Mouse (Mus musculus): ENCODE results near the gene Ulk4. TPM values are rescaled to one million over a fixed set of nuclear protein-coding genes. Genes with fewer than 3 reads are reported as not detected.

Ulk4 gene
- polyA plus RNA-seq, 1 experiment from 2014 or later = 153 TPM

DNA sequence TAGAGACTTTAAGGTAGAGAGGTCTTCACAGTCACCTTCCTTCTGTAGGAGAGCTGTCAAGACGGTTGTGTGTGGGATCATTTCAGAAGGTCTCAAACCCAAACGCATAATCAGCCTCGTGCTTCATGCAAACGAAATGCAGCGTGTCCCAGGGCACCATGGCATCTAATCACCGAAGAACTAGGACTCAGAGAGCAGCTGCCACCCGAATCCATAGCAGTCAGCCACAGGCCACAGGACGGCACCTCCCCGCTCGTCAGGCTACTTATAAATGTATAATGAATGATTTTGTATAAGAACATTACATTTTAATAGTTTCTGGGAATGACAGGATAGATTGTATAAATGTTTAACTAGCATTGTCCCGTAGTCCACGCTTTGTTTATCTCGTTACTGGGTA, 257.1 kb downstream of the Ulk4 start:
- DNase-seq (ENCODE audit: low spot score) = no peak
- no peak overlapping the region for H3K4me3 ChIP-seq (ENCODE audit: low read depth, low read length)

DNA sequence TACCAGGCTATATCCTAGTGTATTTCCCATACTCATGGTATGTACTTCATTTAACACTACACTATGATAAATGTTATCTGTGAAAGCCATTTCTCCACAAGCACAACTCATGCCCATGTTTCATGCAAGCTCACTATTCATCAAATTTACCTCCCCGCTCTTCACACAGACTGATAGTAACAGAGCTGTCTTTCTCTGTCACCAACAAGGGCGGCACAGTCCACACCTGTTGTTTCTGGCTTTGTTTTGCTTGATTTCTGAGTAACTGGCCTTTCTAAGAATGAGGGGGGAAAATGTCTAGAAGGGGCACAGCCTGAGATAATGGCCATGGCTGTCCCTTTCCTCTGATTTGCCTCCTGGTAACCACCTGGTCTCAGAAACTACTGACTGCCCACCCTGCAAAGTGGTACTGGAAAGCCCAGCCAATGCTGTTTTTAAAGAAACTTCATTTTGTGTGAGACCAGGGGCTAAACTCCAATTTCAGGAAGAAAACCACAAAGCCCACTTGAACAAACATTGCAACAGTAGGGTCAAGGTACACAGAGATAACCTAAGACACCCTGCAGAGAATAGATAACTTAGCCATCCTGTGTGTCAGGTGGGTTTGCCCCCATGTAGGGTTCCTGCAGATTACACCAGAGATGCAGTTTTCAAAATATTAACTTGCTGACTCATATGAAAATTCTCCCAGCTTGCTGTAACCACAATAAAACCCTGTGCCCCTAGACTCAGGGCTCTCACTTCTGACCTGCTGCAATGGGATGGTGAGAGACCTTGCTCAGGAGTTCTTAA, 258.3 kb downstream of the Ulk4 start:
- 90% methylated on average over 2 of the region's 2 CpGs for WGBS
- Histone ChIP-seq H3K9ac (ENCODE audit: low read length) (no peak overlapping the region), H3K4me1 (ENCODE audit: control insufficient read depth, insufficient read depth, low read length) (no peaks in the 10 kb centered on the region), H3K9me3 (ENCODE audit: control insufficient read depth, low read length) (no peaks in the 10 kb centered on the region), H3K27ac (ENCODE audit: low read depth, low read length) (no peak overlapping the region), H3K4me3 (ENCODE audit: low read depth, low read length) (no peak overlapping the region), H3K4me2 (ENCODE audit: low read depth) (no peak overlapping the region), H3K27me3 (ENCODE audit: control insufficient read depth, insufficient read depth, low read length) (no peaks in the 10 kb centered on the region), H3K36me3 (ENCODE audit: control insufficient read depth, insufficient read depth, low read length) (no peaks in the 10 kb centered on the region)
- no peak for ATAC-seq (ENCODE audit: insufficient read depth, low FRiP score, low TSS enrichment)
- no peak for DNase-seq (ENCODE audit: low spot score)

More for the DNA sequence above, 257.1 kb downstream of the Ulk4 start:
- H3K27ac ChIP-seq (ENCODE audit: low read depth, low read length) = no peak overlapping the region
- H3K9ac ChIP-seq (ENCODE audit: low read length) = no peak overlapping the region
- no peaks in the 10 kb centered on the region for H3K27me3 ChIP-seq (ENCODE audit: control insufficient read depth, insufficient read depth, low read length)
- 87% methylated on average over 13 of the region's 13 CpGs for WGBS
- H3K4me2 ChIP-seq (ENCODE audit: low read depth) = no peak overlapping the region
- no peaks in the 10 kb centered on the region for H3K36me3 ChIP-seq (ENCODE audit: control insufficient read depth, insufficient read depth, low read length)
- ATAC-seq (ENCODE audit: insufficient read depth, low FRiP score, low TSS enrichment) = no peak
- no peaks in the 10 kb centered on the region for H3K9me3 ChIP-seq (ENCODE audit: control insufficient read depth, low read length)
- H3K4me1 ChIP-seq (ENCODE audit: control insufficient read depth, insufficient read depth, low read length) = no peaks in the 10 kb centered on the region

DNA sequence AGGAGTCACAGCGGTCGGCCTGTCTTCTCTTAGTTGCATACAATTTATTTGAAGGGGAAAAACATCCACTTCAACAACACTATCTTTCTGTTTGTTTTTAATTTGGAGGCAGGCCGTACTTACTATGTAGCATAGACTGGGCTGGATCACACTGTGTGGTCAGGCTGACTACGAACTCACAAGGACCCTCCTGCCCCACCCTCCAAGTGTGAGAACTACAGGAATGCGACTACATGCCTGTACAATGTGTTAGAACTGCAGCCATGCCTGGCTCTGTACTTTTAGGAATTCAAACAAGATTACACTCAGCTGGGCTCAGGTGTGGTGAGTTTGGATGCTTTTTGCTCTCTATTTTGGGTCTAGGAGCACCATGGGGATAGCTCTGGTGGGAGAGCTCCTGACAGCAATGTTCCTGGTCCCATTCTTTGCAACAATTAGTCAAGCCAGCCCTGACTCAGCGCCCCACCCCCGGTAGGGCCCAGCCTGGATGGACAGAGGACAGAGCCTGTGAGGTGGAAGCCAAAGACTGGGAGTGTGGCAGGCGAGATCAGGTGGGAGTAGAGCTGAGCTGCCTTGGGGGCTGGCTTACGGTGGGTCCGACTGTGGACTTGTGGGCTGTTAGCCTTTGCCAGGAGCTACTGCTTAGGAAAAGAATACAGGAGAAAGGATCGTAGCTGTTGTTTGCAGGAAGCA, 261.0 kb downstream of the Ulk4 start:
- whole genome bisulfite sequencing = 71% methylated on average over 11 of the region's 11 CpGs
- Histone ChIP-seq H3K27ac (ENCODE audit: low read depth, low read length) (no peak overlapping the region), H3K4me3 (ENCODE audit: low read depth, low read length) (no peak overlapping the region), H3K9ac (ENCODE audit: low read length) (no peak overlapping the region), H3K9me3 (ENCODE audit: control insufficient read depth, low read length) (no peaks in the 10 kb centered on the region), H3K27me3 (ENCODE audit: control insufficient read depth, insufficient read depth, low read length) (no peaks in the 10 kb centered on the region), H3K4me1 (ENCODE audit: control insufficient read depth, insufficient read depth, low read length) (no peaks in the 10 kb centered on the region), H3K36me3 (ENCODE audit: control insufficient read depth, insufficient read depth, low read length) (no peaks in the 10 kb centered on the region), H3K4me2 (ENCODE audit: low read depth) (no peak overlapping the region)
- ATAC-seq (ENCODE audit: insufficient read depth, low FRiP score, low TSS enrichment) (no peak), DNase-seq (ENCODE audit: low spot score) (no peak)

GRCm38 (mm10) chr9:121011540-121011939, 265.5 kb downstream of the Ulk4 start:
- Histone ChIP-seq H3K27me3 (ENCODE audit: control insufficient read depth, insufficient read depth, low read length) (no peaks in the 10 kb centered on the region), H3K9me3 (ENCODE audit: control insufficient read depth, low read length) (no peaks in the 10 kb centered on the region), H3K4me3 (ENCODE audit: low read depth, low read length) (no peak overlapping the region), H3K4me2 (ENCODE audit: low read depth) (no peak overlapping the region), H3K4me1 (ENCODE audit: control insufficient read depth, insufficient read depth, low read length) (no peaks in the 10 kb centered on the region), H3K27ac (ENCODE audit: low read depth, low read length) (no peak overlapping the region), H3K36me3 (ENCODE audit: control insufficient read depth, insufficient read depth, low read length) (no peaks in the 10 kb centered on the region), H3K9ac (ENCODE audit: low read length) (no peak overlapping the region)
- no peak for DNase-seq (ENCODE audit: low spot score)
- 38% methylated on average over 4 of the region's 4 CpGs for WGBS
- no peak; the same call in 1 of the 2 replicates for ATAC-seq (ENCODE audit: insufficient read depth, low FRiP score, low TSS enrichment)

- Histone ChIP-seq H3K9ac (ENCODE audit: low read length) (no peak overlapping the region), H3K36me3 (ENCODE audit: control insufficient read depth, insufficient read depth, low read length) (no peaks in the 10 kb centered on the region), H3K4me2 (ENCODE audit: low read depth) (no peak overlapping the region), H3K4me1 (ENCODE audit: control insufficient read depth, insufficient read depth, low read length) (no peaks in the 10 kb centered on the region), H3K4me3 (ENCODE audit: low read depth, low read length) (no peak overlapping the region), H3K27me3 (ENCODE audit: control insufficient read depth, insufficient read depth, low read length) (no peaks in the 10 kb centered on the region), H3K9me3 (ENCODE audit: control insufficient read depth, low read length) (no peaks in the 10 kb centered on the region), H3K27ac (ENCODE audit: low read depth, low read length) (no peak overlapping the region)
- DNase-seq (ENCODE audit: low spot score) (no peak), ATAC-seq (ENCODE audit: insufficient read depth, low FRiP score, low TSS enrichment) (no peak)
- 40% methylated on average over 3 of the region's 3 CpGs for WGBS
Observed at GRCm38 (mm10) chr9:121010544-121010943, 266.5 kb downstream of the Ulk4 start.

DNA sequence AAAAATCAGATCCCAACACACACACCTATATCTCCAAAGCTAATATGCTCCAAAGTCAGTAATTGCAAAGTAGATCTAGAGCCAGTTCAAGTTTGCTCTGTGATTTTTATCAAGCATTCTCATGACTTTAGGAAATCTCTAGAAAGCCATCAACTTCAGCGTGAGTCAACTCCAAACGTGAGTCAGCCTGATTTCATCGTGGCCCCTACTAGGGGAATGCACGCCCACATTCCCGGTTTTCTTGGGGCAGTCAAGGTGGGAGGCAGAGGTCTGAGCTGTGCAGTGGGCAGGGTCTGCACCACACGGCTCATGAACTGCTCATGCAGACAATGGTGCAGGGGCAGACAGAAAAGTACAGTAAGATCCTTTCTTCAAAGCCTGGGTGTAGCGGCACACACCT, 271.0 kb downstream of the Ulk4 start:
- no peak for ATAC-seq (ENCODE audit: insufficient read depth, low FRiP score, low TSS enrichment)
- Histone ChIP-seq H3K4me1 (ENCODE audit: control insufficient read depth, insufficient read depth, low read length) (no peaks in the 10 kb centered on the region), H3K4me2 (ENCODE audit: low read depth) (no peak overlapping the region), H3K9me3 (ENCODE audit: control insufficient read depth, low read length) (no peaks in the 10 kb centered on the region), H3K27ac (ENCODE audit: low read depth, low read length) (no peak overlapping the region), H3K9ac (ENCODE audit: low read length) (no peak overlapping the region), H3K27me3 (ENCODE audit: control insufficient read depth, insufficient read depth, low read length) (no peaks in the 10 kb centered on the region), H3K36me3 (ENCODE audit: control insufficient read depth, insufficient read depth, low read length) (no peaks in the 10 kb centered on the region), H3K4me3 (ENCODE audit: low read depth, low read length) (no peak overlapping the region)
- DNase-seq (ENCODE audit: low spot score) = no peak
- WGBS = 86% methylated on average over 7 of the region's 7 CpGs

- 69% methylated on average over 15 of the region's 15 CpGs for WGBS
- Histone ChIP-seq H3K27me3 (ENCODE audit: control insufficient read depth, insufficient read depth, low read length) (no peaks in the 10 kb centered on the region), H3K9ac (ENCODE audit: low read length) (no peak overlapping the region), H3K4me1 (ENCODE audit: control insufficient read depth, insufficient read depth, low read length) (no peaks in the 10 kb centered on the region), H3K36me3 (ENCODE audit: control insufficient read depth, insufficient read depth, low read length) (no peaks in the 10 kb centered on the region), H3K4me3 (ENCODE audit: low read depth, low read length) (no peak overlapping the region), H3K4me2 (ENCODE audit: low read depth) (no peak overlapping the region), H3K9me3 (ENCODE audit: control insufficient read depth, low read length) (no peaks in the 10 kb centered on the region), H3K27ac (ENCODE audit: low read depth, low read length) (no peak overlapping the region)
- ATAC-seq (ENCODE audit: insufficient read depth, low FRiP score, low TSS enrichment) (no peak), DNase-seq (ENCODE audit: low spot score) (no peak)
Observed at GRCm38 (mm10) chr9:121001681-121002540, 275.1 kb downstream of the Ulk4 start.

- H3K27me3 ChIP-seq (ENCODE audit: control insufficient read depth, insufficient read depth, low read length) = no peaks in the 10 kb centered on the region
- H3K4me2 ChIP-seq (ENCODE audit: low read depth) = no peak overlapping the region
- H3K4me1 ChIP-seq (ENCODE audit: control insufficient read depth, insufficient read depth, low read length) = no peaks in the 10 kb centered on the region
- H3K9me3 ChIP-seq (ENCODE audit: control insufficient read depth, low read length) = no peaks in the 10 kb centered on the region
- no peak overlapping the region for H3K4me3 ChIP-seq (ENCODE audit: low read depth, low read length)
- no peak for ATAC-seq (ENCODE audit: insufficient read depth, low FRiP score, low TSS enrichment)
- 79% methylated on average over 7 of the region's 7 CpGs for WGBS
- H3K36me3 ChIP-seq (ENCODE audit: control insufficient read depth, insufficient read depth, low read length) = no peaks in the 10 kb centered on the region
- H3K27ac ChIP-seq (ENCODE audit: low read depth, low read length) = no peak overlapping the region
- H3K9ac ChIP-seq (ENCODE audit: low read length) = no peak overlapping the region
- DNase-seq (ENCODE audit: low spot score) = no peak
Observed at GRCm38 (mm10) chr9:121000641-121001320, 276.2 kb downstream of the Ulk4 start.
